Mouse (Mus musculus) lung, embryonic 16.5 days (tissue): ENCODE results near the gene Rgma. TPM values are rescaled to one million over a fixed set of nuclear protein-coding genes. Genes with fewer than 3 reads are reported as not detected.
A peak's percentile ranks its signal among the peaks of the same experiment; 100 is the strongest.

Experiments
- ATAC-seq: fragments of 200-750 bp; cut with Nextera tagmentation; 2 replicates; pipeline ENCODE4 v1.8.0; 2017; ENCODE audit warnings: low read depth, mild to moderate bottlenecking, moderate library complexity
- H3K27ac ChIP-seq: fragments of 300-500 bp; sonication (generic); 2 replicates; pipeline ENCODE4 v1.5.1; 2014; ENCODE audit warnings: mild to moderate bottlenecking, control low read depth, low read length
- H3K27me3 ChIP-seq: fragments of 300-500 bp; sonication (generic); 2 replicates; pipeline ENCODE4 v1.6.1; 2014; ENCODE audit warnings: low read depth, low read length, mixed read lengths; ENCODE audit not compliant: control insufficient read depth, insufficient read depth
- H3K36me3 ChIP-seq: fragments of 300-500 bp; sonication (generic); 2 replicates; pipeline ENCODE4 v1.6.1; 2014; ENCODE audit warnings: low read length; ENCODE audit not compliant: control insufficient read depth, insufficient read depth
- H3K4me1 ChIP-seq: fragments of 300-500 bp; sonication (generic); replicated peaks from 2 replicates; pipeline ENCODE4 v1.6.1; 2014; ENCODE audit warnings: low read length, mixed read lengths; ENCODE audit not compliant: control insufficient read depth, insufficient read depth
- H3K4me2 ChIP-seq: fragments of 300-500 bp; sonication (generic); 2 replicates; pipeline ENCODE4 v1.6.1; 2014; ENCODE audit warnings: low read depth, low read length, control low read depth
- H3K4me3 ChIP-seq: fragments of 300-500 bp; sonication (generic); 2 replicates; pipeline ENCODE4 v1.5.1; 2014; ENCODE audit warnings: mild to moderate bottlenecking, low read length, control low read depth
- H3K9ac ChIP-seq: fragments of 300-500 bp; sonication (generic); 2 replicates; pipeline ENCODE4 v1.6.1; 2014; ENCODE audit warnings: low read length, control low read depth
- H3K9me3 ChIP-seq: fragments of 300-500 bp; sonication (generic); 2 replicates; pipeline ENCODE4 v1.6.1; 2016; ENCODE audit warnings: low read length; ENCODE audit not compliant: control insufficient read depth
- WGBS: fragments of 180-500 bp; shearing (Covaris S2); extraction: QIAGEN DNeasy Blood & Tissue Kit; methylation state at CpG from one replicate; pipeline ENCODE4 v1.1.7; 2014; 5-methylcytosine and 5-hydroxymethylcytosine counted together
- polyA plus RNA-seq: library from polyadenylated mRNA; unstranded; fragments of >200 nt; fragmentation: Nextera tagmentation; extraction: Ambion mirVana; gene quantifications from 2 replicates; pipeline ENCODE4 v1.2.1, GENCODE M21; 2015

The Rgma gene
- polyA plus RNA-seq, 1 experiment from 2014 or later: 10.5 TPM

GRCm38 (mm10) chr7:73393307-73394012 is 18.2 kb downstream of the Rgma start:
- no peak for ATAC-seq
- 21% methylated on average over 9 of the region's 9 CpGs for WGBS
- Histone ChIP-seq H3K36me3 (no peaks in the 10 kb centered on the region), H3K4me3 (peak overlapping the region; percentile 83), H3K9ac (peak overlapping the region; percentile 46), H3K27ac (peak overlapping the region; percentile 8; the same call in 1 of the 2 replicates), H3K9me3 (no peaks in the 10 kb centered on the region), H3K4me2 (peak overlapping the region; percentile 67), H3K27me3 (no peaks in the 10 kb centered on the region), H3K4me1 (peaks cover 46% of the 10 kb centered on the region)

DNA sequence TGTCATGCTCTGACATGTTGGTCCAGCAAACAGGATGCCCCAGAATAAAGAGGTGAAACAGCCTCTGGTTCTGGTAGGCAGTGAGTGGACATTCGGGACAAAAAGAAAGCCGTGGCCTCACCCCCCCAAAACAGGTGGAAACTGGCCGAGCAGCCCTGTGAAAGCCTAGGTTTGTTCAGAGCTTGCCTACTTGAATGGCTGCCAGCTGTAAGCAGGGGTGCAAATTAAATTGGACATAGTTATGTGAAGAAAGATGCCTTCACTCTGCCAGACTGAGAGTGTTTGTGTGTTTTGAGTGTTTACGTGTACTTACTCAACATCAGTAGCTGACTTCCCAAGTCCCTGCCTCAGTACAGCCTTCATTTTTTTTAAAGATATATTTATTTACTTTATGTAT is 18.7 kb downstream of the Rgma start:
- H3K4me2 ChIP-seq: peak overlapping the region; percentile 67
- 35% methylated on average over 4 of the region's 4 CpGs for WGBS
- H3K4me3 ChIP-seq: peak overlapping the region; percentile 83
- H3K27ac ChIP-seq: peak overlapping the region; percentile 8; the same call in 1 of the 2 replicates
- H3K9ac ChIP-seq: peak overlapping the region; percentile 16
- H3K9me3 ChIP-seq: no peaks in the 10 kb centered on the region
- H3K27me3 ChIP-seq: no peaks in the 10 kb centered on the region
- ATAC-seq: no peak
- peaks cover 51% of the 10 kb centered on the region for H3K4me1 ChIP-seq
- no peaks in the 10 kb centered on the region for H3K36me3 ChIP-seq

- peak overlapping the region; percentile 54 for H3K4me2 ChIP-seq
- H3K27me3 ChIP-seq: no peaks in the 10 kb centered on the region
- no peaks in the 10 kb centered on the region for H3K36me3 ChIP-seq
- H3K27ac ChIP-seq: no peak overlapping the region
- H3K4me3 ChIP-seq: no peak overlapping the region
- 17% methylated on average over 11 of the region's 11 CpGs for WGBS
- peak; percentile 59 for ATAC-seq
- H3K4me1 ChIP-seq: peaks cover 42% of the 10 kb centered on the region
- no peaks in the 10 kb centered on the region for H3K9me3 ChIP-seq
- H3K9ac ChIP-seq: no peak overlapping the region
These were observed 23.0 kb downstream of the Rgma start for GRCm38 (mm10) chr7:73398319-73398718.

DNA sequence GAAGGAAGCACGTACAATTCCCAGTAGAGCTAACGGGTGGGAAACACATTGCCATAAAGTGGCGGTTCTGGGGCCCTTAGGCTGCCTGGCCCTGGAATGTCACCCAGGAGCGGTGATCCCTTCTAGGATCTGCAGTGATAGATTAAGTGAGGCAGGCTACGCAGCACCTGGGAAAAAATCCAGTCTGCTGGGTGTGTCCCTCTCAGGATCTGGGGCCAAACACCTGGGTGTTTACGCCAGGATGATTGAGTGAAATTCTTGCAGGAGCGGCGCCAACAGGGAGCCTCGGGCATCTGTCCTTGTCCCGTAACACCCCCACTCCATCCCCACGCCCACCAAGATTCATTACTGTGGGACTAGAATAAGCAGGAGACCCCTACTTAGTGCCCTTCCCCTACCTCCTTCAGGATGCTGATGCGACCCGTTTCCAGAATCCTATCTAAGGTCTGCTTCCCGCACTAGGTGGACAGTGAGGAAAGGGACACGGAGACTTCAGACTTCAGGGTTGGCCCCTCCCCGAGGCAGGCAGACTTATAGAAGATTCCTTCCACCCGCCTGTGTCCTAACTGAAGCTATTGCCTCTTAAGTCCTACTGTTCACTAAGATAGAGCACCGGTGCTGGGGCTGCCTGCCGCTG is 23.6 kb downstream of the Rgma start:
- 15% methylated on average over 19 of the region's 19 CpGs for WGBS

DNA sequence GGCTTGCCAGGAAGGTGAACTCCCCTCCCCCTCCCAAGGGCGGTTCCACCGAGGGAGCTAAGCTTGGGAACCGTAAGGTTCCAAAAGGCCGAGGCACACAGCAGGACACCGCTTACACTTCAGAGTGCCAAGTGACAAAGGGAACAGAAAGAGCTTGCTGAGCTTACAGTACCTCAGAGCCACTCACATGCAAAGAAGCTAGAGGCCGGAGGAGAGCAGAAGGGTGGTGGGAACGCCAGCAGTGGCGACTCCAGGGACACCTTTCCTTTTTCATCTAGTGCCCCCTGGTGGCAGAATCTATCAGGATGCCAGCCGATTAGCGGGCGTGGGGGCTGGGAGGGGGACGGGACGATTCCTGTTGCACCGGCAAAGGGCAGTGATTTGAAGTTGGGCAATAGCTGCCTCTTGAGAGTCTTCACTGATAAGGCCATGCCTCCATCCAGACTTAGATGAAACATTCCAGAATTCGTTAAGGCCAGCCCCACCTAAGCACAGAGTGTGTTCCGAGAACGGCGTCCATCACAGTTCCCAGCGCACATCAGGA is 24.3 kb downstream of the Rgma start:
- no peaks in the 10 kb centered on the region for H3K9me3 ChIP-seq
- peaks cover 39% of the 10 kb centered on the region for H3K4me1 ChIP-seq
- H3K9ac ChIP-seq: peak overlapping the region; percentile 16
- H3K36me3 ChIP-seq: no peaks in the 10 kb centered on the region
- H3K27ac ChIP-seq: peak overlapping the region; percentile 55
- H3K4me2 ChIP-seq: peak overlapping the region; percentile 54
- WGBS: 4% methylated on average over 19 of the region's 19 CpGs
- no peaks in the 10 kb centered on the region for H3K27me3 ChIP-seq
- H3K4me3 ChIP-seq: peak overlapping the region; percentile 31
- peak; percentile 73 for ATAC-seq

More for the DNA sequence above, 23.6 kb downstream of the Rgma start:
- Histone ChIP-seq H3K9me3 (no peaks in the 10 kb centered on the region), H3K4me1 (peaks cover 42% of the 10 kb centered on the region), H3K9ac (peak overlapping the region; percentile 16), H3K4me3 (peak overlapping the region; percentile 31), H3K36me3 (no peaks in the 10 kb centered on the region), H3K27me3 (no peaks in the 10 kb centered on the region), H3K27ac (peak overlapping the region; percentile 55), H3K4me2 (peak overlapping the region; percentile 54)
- 0 out of 2 replicates have a peak, but pooled peaks have one; percentile 0 for ATAC-seq

DNA sequence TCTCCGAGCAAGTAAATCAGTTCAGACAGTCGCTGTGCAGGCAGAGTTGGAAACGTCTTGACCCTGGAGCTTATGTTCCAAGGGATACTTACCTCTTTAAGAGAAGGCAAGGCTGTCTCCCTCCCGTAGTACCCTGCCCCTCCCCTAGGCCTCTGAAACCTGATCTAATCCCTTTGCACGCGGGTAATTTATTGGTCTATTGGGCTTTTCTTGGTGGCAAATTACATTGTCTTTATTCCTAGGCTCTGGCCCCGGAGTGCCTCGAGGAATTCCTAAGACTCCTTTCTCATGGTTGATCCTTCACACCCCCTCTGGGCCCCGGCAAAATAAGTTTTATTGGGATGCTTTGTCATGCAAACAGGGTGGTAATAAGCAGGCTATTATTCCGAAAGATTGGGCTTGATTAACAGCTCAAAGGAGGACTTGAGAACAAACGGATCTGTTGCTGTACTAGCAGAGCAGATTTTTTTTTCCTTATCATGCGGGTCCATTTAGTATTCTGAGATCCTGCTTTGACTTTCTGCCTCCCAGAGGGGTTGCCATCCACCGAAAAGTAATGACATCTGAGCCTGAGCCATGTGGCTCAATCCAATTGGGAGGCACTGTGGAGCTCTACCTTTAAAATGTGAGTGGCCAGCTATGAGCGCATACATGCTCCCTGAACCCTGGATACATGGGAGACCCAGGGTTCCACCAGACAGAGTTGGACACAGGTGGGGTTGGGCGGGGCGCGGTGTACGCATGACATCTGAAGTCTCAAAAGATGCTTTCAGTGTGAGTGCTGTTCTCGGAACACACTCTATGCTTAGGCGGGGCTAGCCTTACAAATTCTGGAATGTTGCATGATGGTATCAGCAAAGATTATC is 25.0 kb downstream of the Rgma start:
- peaks cover under 1% of the 10 kb centered on the region; the same call in 1 of the 2 replicates for H3K36me3 ChIP-seq
- no peak overlapping the region for H3K9ac ChIP-seq
- H3K4me1 ChIP-seq: peaks cover 34% of the 10 kb centered on the region
- H3K4me2 ChIP-seq: peak overlapping the region; percentile 54; the same call in 1 of the 2 replicates
- peak overlapping the region; percentile 31 for H3K4me3 ChIP-seq
- H3K27me3 ChIP-seq: no peaks in the 10 kb centered on the region
- ATAC-seq: peak; percentile 18
- no peak overlapping the region for H3K27ac ChIP-seq
- whole genome bisulfite sequencing: 34% methylated on average over 20 of the region's 20 CpGs
- no peaks in the 10 kb centered on the region for H3K9me3 ChIP-seq

DNA sequence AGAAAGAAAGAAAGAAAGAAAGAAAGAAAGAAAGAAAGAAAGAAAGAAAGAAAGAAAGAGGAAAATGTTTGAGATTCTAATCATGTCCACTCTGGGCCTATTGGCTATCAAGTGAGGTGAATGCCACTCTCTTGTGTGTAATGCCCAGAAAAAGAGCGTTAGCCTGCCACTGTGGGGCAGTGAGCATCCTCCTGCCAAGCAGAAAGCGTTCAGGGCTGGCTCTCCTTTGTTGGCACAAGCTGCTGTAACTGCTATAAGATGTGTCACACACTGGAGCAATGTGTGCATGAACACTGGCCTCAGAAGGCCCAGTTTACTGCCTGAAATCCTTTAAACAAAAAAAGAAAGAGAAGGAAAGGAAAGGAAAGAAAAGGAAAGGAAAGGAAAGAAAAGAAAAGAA is 26.8 kb downstream of the Rgma start:
- Histone ChIP-seq H3K9me3 (no peaks in the 10 kb centered on the region), H3K4me2 (no peak overlapping the region), H3K4me3 (no peak overlapping the region), H3K27ac (no peak overlapping the region), H3K36me3 (peaks cover 12% of the 10 kb centered on the region), H3K4me1 (peaks cover 34% of the 10 kb centered on the region), H3K27me3 (no peaks in the 10 kb centered on the region), H3K9ac (no peak overlapping the region)
- 50% methylated on average over 2 of the region's 2 CpGs for WGBS
- ATAC-seq: no peak

DNA sequence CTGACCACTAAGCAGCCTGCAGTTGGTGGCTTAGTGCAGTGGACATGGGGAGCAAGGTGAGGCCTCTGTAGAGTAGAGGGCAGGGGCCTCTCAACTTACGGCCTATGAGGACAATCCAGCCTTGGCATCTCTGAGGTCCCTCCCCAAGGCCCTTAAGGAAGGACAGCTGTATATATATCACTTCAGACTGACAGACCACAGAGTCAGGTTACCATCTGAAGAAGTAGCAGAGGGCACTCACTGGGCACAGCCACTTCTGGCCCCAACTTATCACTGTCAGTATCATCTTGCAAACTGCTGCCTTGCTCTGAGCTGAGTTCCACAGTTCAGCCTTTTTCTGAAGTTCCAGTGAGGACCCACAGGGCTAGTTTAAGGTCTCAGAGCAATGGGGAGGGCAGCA is 27.4 kb downstream of the Rgma start:
- H3K4me2 ChIP-seq: no peak overlapping the region
- H3K9ac ChIP-seq: no peak overlapping the region
- no peaks in the 10 kb centered on the region for H3K9me3 ChIP-seq
- H3K4me1 ChIP-seq: peaks cover 34% of the 10 kb centered on the region
- H3K4me3 ChIP-seq: no peak overlapping the region
- no peaks in the 10 kb centered on the region for H3K27me3 ChIP-seq
- no peak overlapping the region for H3K27ac ChIP-seq
- WGBS: 75% methylated on average over 1 of the region's 1 CpGs
- peaks cover 12% of the 10 kb centered on the region for H3K36me3 ChIP-seq
- ATAC-seq: no peak
